Mouse (Mus musculus) myocyte (in vitro differentiated cells): ENCODE results near the gene Pgls. TPM values are rescaled to one million over a fixed set of nuclear protein-coding genes. Genes with fewer than 3 reads are reported as not detected.

Source experiments
- H3K27me3 ChIP-seq: one replicate; pipeline ENCODE4 v1.6.1; 2011; ENCODE audit not compliant: control insufficient read depth, insufficient read depth, insufficient read length
- H3K36me3 ChIP-seq: one replicate; pipeline ENCODE4 v1.6.1; 2011; ENCODE audit not compliant: control insufficient read depth, insufficient read depth
- H3K4me2 ChIP-seq: one replicate; pipeline ENCODE4 v1.6.1; 2011; ENCODE audit warnings: low read depth, control low read depth
- H3K4me3 ChIP-seq: one replicate; pipeline ENCODE4 v1.5.1; 2011; ENCODE audit warnings: mild to moderate bottlenecking, control low read depth, moderate library complexity
- H3K79me2 ChIP-seq: one replicate; pipeline ENCODE4 v1.6.1; 2011; ENCODE audit not compliant: control insufficient read depth, insufficient read depth
- H3ac ChIP-seq: one replicate; pipeline ENCODE4 v1.6.1; 2011; ENCODE audit not compliant: control insufficient read depth, insufficient read length
- CEBPB ChIP-seq: IDR thresholded peaks from 2 replicates; pipeline ENCODE4 v1.6.1; 2011; ENCODE audit warnings: mild to moderate bottlenecking, moderate library complexity; ENCODE audit not compliant: poor library complexity, insufficient read depth, severe bottlenecking
- E2F4 ChIP-seq: IDR thresholded peaks from one replicate; pipeline ENCODE4 v1.6.1; 2011; ENCODE audit warnings: mild to moderate bottlenecking, control low read depth, moderate library complexity; ENCODE audit not compliant: insufficient read depth
- MAX ChIP-seq: IDR thresholded peaks from one replicate; pipeline ENCODE4 v1.6.1; 2011; ENCODE audit warnings: low read depth, mild to moderate bottlenecking, control low read depth
- MYOD1 ChIP-seq, 3 experiments: IDR thresholded peaks; one replicate each; pipeline ENCODE4 v1.6.1; 2011; ENCODE audit warnings: control low read depth in 2 of 3, low read depth in 2 of 3, mild to moderate bottlenecking in 2 of 3, moderate library complexity in 1 of 3; ENCODE audit not compliant: insufficient read length in 2 of 3, control insufficient read depth in 1 of 3
- MYOG ChIP-seq, 3 experiments: IDR thresholded peaks; one replicate each; pipeline ENCODE4 v1.6.1; 2011; ENCODE audit warnings: control low read depth in 2 of 3, low read depth in 2 of 3, mild to moderate bottlenecking in 2 of 3; ENCODE audit not compliant: insufficient read length in 2 of 3, control insufficient read depth in 1 of 3, insufficient read depth in 1 of 3
- POLR2A ChIP-seq: IDR thresholded peaks from one replicate; pipeline ENCODE4 v1.6.1; 2011; ENCODE audit warnings: low read depth, mild to moderate bottlenecking, control low read depth, moderate library complexity; ENCODE audit not compliant: insufficient read length
- POLR2AphosphoS2 ChIP-seq: IDR thresholded peaks from one replicate; pipeline ENCODE4 v1.6.1; 2011; ENCODE audit warnings: low read depth, control low read depth; ENCODE audit not compliant: insufficient read length
- REST ChIP-seq: IDR thresholded peaks from one replicate; pipeline ENCODE4 v1.6.1; 2011; ENCODE audit warnings: mild to moderate bottlenecking, control low read depth, moderate library complexity; ENCODE audit not compliant: insufficient read depth, insufficient read length
- SRF ChIP-seq: IDR thresholded peaks from one replicate; pipeline ENCODE4 v1.6.1; 2011; ENCODE audit warnings: low read depth; ENCODE audit not compliant: control insufficient read depth, insufficient read length
- TCF12 ChIP-seq: IDR thresholded peaks from one replicate; pipeline ENCODE4 v1.6.1; 2011; ENCODE audit warnings: mild to moderate bottlenecking, control low read depth; ENCODE audit not compliant: poor library complexity, insufficient read depth, severe bottlenecking
- TCF3 ChIP-seq: IDR thresholded peaks from one replicate; pipeline ENCODE4 v1.6.1; 2011; ENCODE audit warnings: low read depth, control low read depth; ENCODE audit not compliant: insufficient read length
- USF1 ChIP-seq: IDR thresholded peaks from one replicate; pipeline ENCODE4 v1.6.1; 2011; ENCODE audit warnings: low read depth, mild to moderate bottlenecking, control low read depth, moderate library complexity
- polyA plus RNA-seq: library from polyadenylated mRNA; unstranded; fragments of >200 nt; fragmentation: generic; extraction: Trizol; gene quantifications from one replicate; pipeline ENCODE4 v1.2.1, GENCODE M21; 2012; ENCODE audit warnings: missing spikeins

The Pgls gene
- polyA plus RNA-seq, 1 experiment = 248 TPM

- H3K27me3 ChIP-seq = peaks cover 10% of the 10 kb centered on the region
- peak in 1 of 3 experiments; percentile 50 for TF ChIP-seq MYOD1 (IDR thresholded peaks at IDR 0.05; ENCODE audit: control insufficient read depth in 1 of 3, insufficient read length in 2 of 3, low read depth in 2 of 3)
- TF ChIP-seq USF1 = no peak
- no peak overlapping the region for H3ac ChIP-seq
- H3K36me3 ChIP-seq = no peaks in the 10 kb centered on the region
- H3K4me2 ChIP-seq = peak overlapping the region; percentile 55
- H3K4me3 ChIP-seq = no peak overlapping the region
- no peaks in the 10 kb centered on the region for H3K79me2 ChIP-seq
Observed at GRCm38 (mm10) chr8:71562751-71563150, 29.2 kb upstream of the Pgls start.

- Histone ChIP-seq H3K79me2 (no peaks in the 10 kb centered on the region), H3K4me2 (no peak overlapping the region), H3K4me3 (no peak overlapping the region), H3K27me3 (no peaks in the 10 kb centered on the region), H3K36me3 (no peaks in the 10 kb centered on the region), H3ac (no peak overlapping the region)
- no peak for TF ChIP-seq POLR2A
- no peak for TF ChIP-seq REST
- TF ChIP-seq TCF3 = no peak
- no peak for TF ChIP-seq MYOD1 (IDR thresholded peaks at IDR 0.05; ENCODE audit: control insufficient read depth in 1 of 3, insufficient read length in 2 of 3, low read depth in 2 of 3)
- TF ChIP-seq TCF12 = no peak
- no peak for TF ChIP-seq USF1
- no peak for TF ChIP-seq E2F4
- no peak for TF ChIP-seq CEBPB
- TF ChIP-seq MYOG (IDR thresholded peaks at IDR 0.05; ENCODE audit: control insufficient read depth in 1 of 3, insufficient read depth in 1 of 3, insufficient read length in 2 of 3, low read depth in 2 of 3) = no peak
- TF ChIP-seq POLR2AphosphoS2 = no peak
- TF ChIP-seq SRF = no peak
- no peak for TF ChIP-seq MAX
Observed at GRCm38 (mm10) chr8:71563992-71564391, 28.0 kb upstream of the Pgls start.

GRCm38 (mm10) chr8:71566501-71566900, 25.5 kb upstream of the Pgls start, which contains the start of gene Nxnl1:
Nxnl1 (minus strand) TSS chr8:71566601.
- no peaks in the 10 kb centered on the region for H3K27me3 ChIP-seq
- no peak within 1 kb of the TSS for H3K4me3 ChIP-seq
- H3K79me2 ChIP-seq = no peaks in the 10 kb centered on the region
- no peak within 1 kb of the TSS for H3K4me2 ChIP-seq
- no peak within 1 kb of the TSS for H3ac ChIP-seq
- no peaks in the 10 kb centered on the region for H3K36me3 ChIP-seq
- TF ChIP-seq SRF = no peak
- TF ChIP-seq TCF3 = no peak
- no peak for TF ChIP-seq POLR2A
- TF ChIP-seq POLR2AphosphoS2 = no peak

GRCm38 (mm10) chr8:71567587-71567986, 24.4 kb upstream of the Pgls start:
- Histone ChIP-seq H3K27me3 (no peaks in the 10 kb centered on the region), H3K36me3 (no peaks in the 10 kb centered on the region), H3K4me2 (no peak overlapping the region), H3ac (no peak overlapping the region), H3K4me3 (no peak overlapping the region), H3K79me2 (no peaks in the 10 kb centered on the region)
- TF ChIP-seq MYOG (IDR thresholded peaks at IDR 0.05; ENCODE audit: control insufficient read depth in 1 of 3, insufficient read depth in 1 of 3, insufficient read length in 2 of 3, low read depth in 2 of 3) (no peak), MYOD1 (IDR thresholded peaks at IDR 0.05; ENCODE audit: control insufficient read depth in 1 of 3, insufficient read length in 2 of 3, low read depth in 2 of 3) (no peak), SRF (no peak), TCF3 (no peak), MAX (no peak), POLR2A (no peak), CEBPB (no peak), USF1 (no peak), E2F4 (no peak)

- H3K36me3 ChIP-seq = no peaks in the 10 kb centered on the region
- no peaks in the 10 kb centered on the region for H3K27me3 ChIP-seq
- TF ChIP-seq USF1 = no peak
- no peak for TF ChIP-seq POLR2AphosphoS2
- TF ChIP-seq REST = no peak
- TF ChIP-seq POLR2A = no peak
- TF ChIP-seq MYOD1 (IDR thresholded peaks at IDR 0.05; ENCODE audit: control insufficient read depth in 1 of 3, insufficient read length in 2 of 3, low read depth in 2 of 3) = peak in 1 of 3 experiments; percentile 36
- TF ChIP-seq TCF3 = no peak
- no peak for TF ChIP-seq E2F4
- TF ChIP-seq SRF = no peak
- no peak for TF ChIP-seq TCF12
- TF ChIP-seq MYOG (IDR thresholded peaks at IDR 0.05; ENCODE audit: control insufficient read depth in 1 of 3, insufficient read depth in 1 of 3, insufficient read length in 2 of 3, low read depth in 2 of 3) = peak in 1 of 3 experiments; percentile 24
- no peak for TF ChIP-seq CEBPB
- no peak for TF ChIP-seq MAX
- no peak within 1 kb of the TSS for H3ac ChIP-seq
- H3K4me3 ChIP-seq = peak within 1 kb of the TSS; percentile 35
- no peaks in the 10 kb centered on the region for H3K79me2 ChIP-seq
- peak within 1 kb of the TSS; percentile 90 for H3K4me2 ChIP-seq
Observed at GRCm38 (mm10) chr8:71568387-71568937, 23.5 kb upstream of the Pgls start, which contains the start of gene Slc27a1. Slc27a1 (plus strand) TSS chr8:71568882.
